Mouse (Mus musculus): ENCODE measurements around the gene Rnf214.

Gene Rnf214

GRCm38 (mm10) chr9:45818406-45819011, 88.2 kb downstream of the Rnf214 start:
- no peak for DNase-seq (ENCODE audit: extremely low read depth, low read depth)

GRCm38 (mm10) chr9:45815525-45815924, 91.2 kb downstream of the Rnf214 start:
- DNase-seq (ENCODE audit: extremely low read depth, low read depth): no peak

GRCm38 (mm10) chr9:45815113-45815512, 91.6 kb downstream of the Rnf214 start:
- no peak for DNase-seq (ENCODE audit: extremely low read depth, low read depth)
